Mouse (Mus musculus) midbrain, embryonic 15.5 days (tissue): ENCODE results near the gene Casq2. TPM values are rescaled to one million over a fixed set of nuclear protein-coding genes. Genes with fewer than 3 reads are reported as not detected.
A peak's percentile ranks its signal among the peaks of the same experiment; 100 is the strongest.
"Not testable (repeated sequence)": the region's sequence is repeated elsewhere in the genome, so short reads cannot be mapped to it uniquely, and the experiment has no call there.

Experiments
- ATAC-seq: fragments of 200-750 bp; cut with Nextera tagmentation; replicated peaks from 2 replicates; pipeline ENCODE4 v1.8.0; 2017; ENCODE audit warnings: moderate TSS enrichment
- H3K27ac ChIP-seq: fragments of 300-500 bp; sonication (generic); 2 replicates; pipeline ENCODE4 v1.5.1; 2015; ENCODE audit warnings: mild to moderate bottlenecking, inconsistent platforms
- H3K27me3 ChIP-seq: fragments of 300-500 bp; sonication (generic); replicated peaks from 2 replicates; pipeline ENCODE4 v1.6.1; 2015; ENCODE audit warnings: inconsistent platforms
- H3K36me3 ChIP-seq: fragments of 300-500 bp; sonication (generic); replicated peaks from 2 replicates; pipeline ENCODE4 v1.6.1; 2015; ENCODE audit warnings: inconsistent platforms
- H3K4me1 ChIP-seq: fragments of 300-500 bp; sonication (generic); 2 replicates; pipeline ENCODE4 v1.6.1; 2015; ENCODE audit warnings: inconsistent platforms
- H3K4me2 ChIP-seq: fragments of 300-500 bp; sonication (generic); 2 replicates; pipeline ENCODE4 v1.6.1; 2015; ENCODE audit warnings: inconsistent platforms, mild to moderate bottlenecking, moderate library complexity
- H3K4me3 ChIP-seq: fragments of 300-500 bp; sonication (generic); 2 replicates; pipeline ENCODE4 v1.5.1; 2015; ENCODE audit warnings: mild to moderate bottlenecking, inconsistent platforms
- H3K9ac ChIP-seq: fragments of 300-500 bp; sonication (generic); 2 replicates; pipeline ENCODE4 v1.6.1; 2015; ENCODE audit warnings: mild to moderate bottlenecking, inconsistent platforms
- H3K9me3 ChIP-seq: fragments of 300-500 bp; sonication (generic); 2 replicates; pipeline ENCODE4 v1.6.1; 2016; ENCODE audit warnings: inconsistent platforms
- WGBS: fragments of 180-500 bp; shearing (Covaris S2); methylation state at CpG from one replicate; pipeline ENCODE4 v1.1.7; 2015; ENCODE audit warnings: mixed read lengths; 5-methylcytosine and 5-hydroxymethylcytosine counted together
- polyA plus RNA-seq: library from polyadenylated mRNA; unstranded; fragments of >200 nt; fragmentation: Nextera tagmentation; extraction: Ambion mirVana; gene quantifications from 2 replicates; pipeline ENCODE4 v1.2.1, GENCODE M21; 2015

The Casq2 gene
- polyA plus RNA-seq, 1 experiment from 2014 or later, result 0.25 TPM

DNA sequence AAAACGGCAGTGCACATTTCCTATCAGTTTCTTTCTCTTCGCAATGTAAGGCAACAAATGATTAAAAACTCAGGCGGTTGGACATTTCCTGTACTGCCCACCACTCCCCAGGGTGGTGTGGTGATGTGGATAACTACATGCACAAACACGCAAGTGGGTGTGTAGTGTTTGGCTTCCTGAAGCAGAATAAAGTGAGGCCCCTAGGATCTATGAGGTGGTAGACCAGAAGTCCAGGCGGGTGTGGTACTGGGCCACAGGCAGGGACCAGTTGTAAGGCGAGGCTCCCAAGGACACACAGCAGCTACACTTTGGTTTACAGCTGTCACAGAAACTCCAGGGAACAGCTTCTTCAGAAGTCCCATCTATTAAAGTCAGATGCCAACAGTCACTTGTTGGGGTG lies 71.4 kb downstream of the Casq2 start:
- Histone ChIP-seq H3K4me3 (no peak overlapping the region), H3K27me3 (no peaks in the 10 kb centered on the region), H3K27ac (no peak overlapping the region), H3K4me1 (peaks cover 6% of the 10 kb centered on the region; the same call in 1 of the 2 replicates), H3K9me3 (no peaks in the 10 kb centered on the region), H3K9ac (no peak overlapping the region), H3K36me3 (no peaks in the 10 kb centered on the region), H3K4me2 (no peak overlapping the region)
- 92% methylated on average over 6 of the region's 6 CpGs for WGBS
- no peak for ATAC-seq

- no peaks in the 10 kb centered on the region for H3K27me3 ChIP-seq
- H3K4me1 ChIP-seq, result 0 out of 2 replicates have a peak, but pooled peaks cover 5% of the 10 kb centered on the region
- H3K27ac ChIP-seq, result no peak overlapping the region
- no peaks in the 10 kb centered on the region for H3K9me3 ChIP-seq
- no peak overlapping the region for H3K9ac ChIP-seq
- no peaks in the 10 kb centered on the region for H3K36me3 ChIP-seq
- 0 out of 2 replicates have a peak, but pooled peaks have one; percentile 27 for ATAC-seq
- no peak overlapping the region for H3K4me2 ChIP-seq
- no peak overlapping the region for H3K4me3 ChIP-seq
- 72% methylated on average over 14 of the region's 14 CpGs for WGBS
These were observed 72.7 kb downstream of the Casq2 start for GRCm38 (mm10) chr3:102158759-102159422.

DNA sequence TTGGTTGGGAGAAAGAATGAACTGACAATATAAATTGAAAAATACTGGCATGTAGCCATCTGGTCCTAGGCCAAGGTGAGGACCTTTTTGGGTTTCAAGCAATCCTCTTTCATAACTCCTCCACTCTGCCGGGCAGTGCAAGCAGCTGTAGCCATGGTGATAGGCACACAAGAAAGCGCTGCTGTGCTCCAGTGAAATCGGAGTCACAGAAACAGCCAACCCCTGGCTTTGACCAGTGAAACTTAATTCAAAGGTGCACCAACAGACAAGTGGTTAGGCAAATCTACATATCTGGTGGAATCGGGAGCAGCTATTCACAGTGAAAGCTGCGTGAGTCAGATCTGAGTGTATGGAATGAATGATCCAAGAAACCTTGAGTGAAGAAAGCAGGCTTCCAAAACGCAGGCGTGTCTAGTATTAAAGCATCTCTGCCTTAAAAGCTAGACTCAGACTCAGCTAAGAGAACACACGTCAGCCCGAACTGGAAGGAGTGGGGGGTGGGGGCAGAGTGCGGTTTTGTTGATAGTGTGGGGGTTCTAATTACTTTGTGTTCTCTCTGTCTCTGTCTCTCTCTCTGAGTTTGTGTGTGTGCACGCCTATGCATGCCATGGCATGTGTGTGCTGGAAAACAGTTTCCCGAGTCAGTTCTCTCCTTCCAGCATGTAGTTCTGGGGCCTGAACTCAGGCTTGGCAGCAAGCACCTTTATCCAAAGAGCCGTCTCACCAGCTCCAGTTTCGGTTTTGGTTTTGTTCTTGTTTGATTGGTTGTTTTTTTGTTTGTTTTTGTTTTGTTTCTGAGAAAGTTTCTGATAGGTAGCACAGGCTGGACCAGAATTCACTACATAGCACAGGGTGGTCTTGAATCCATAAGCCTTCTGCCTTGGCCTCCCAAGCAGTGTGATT lies 73.5 kb downstream of the Casq2 start:
- no peak overlapping the region for H3K4me2 ChIP-seq

GRCm38 (mm10) chr3:102163861-102164260 lies 77.6 kb downstream of the Casq2 start:
- H3K4me1 ChIP-seq, result peaks cover 24% of the 10 kb centered on the region
- 69% methylated on average over 1 of the region's 1 CpGs for WGBS
- H3K36me3 ChIP-seq, H3K9ac ChIP-seq, H3K4me2 ChIP-seq, H3K27me3 ChIP-seq, H3K4me3 ChIP-seq, H3K27ac ChIP-seq, ATAC-seq, H3K9me3 ChIP-seq: not testable (repeated sequence)

More for the DNA sequence above, 73.5 kb downstream of the Casq2 start:
- WGBS, result 62% methylated on average over 14 of the region's 14 CpGs
- ATAC-seq, result peak; percentile 81; the same call in 1 of the 2 replicates
- Histone ChIP-seq H3K4me1 (0 out of 2 replicates have a peak, but pooled peaks cover 5% of the 10 kb centered on the region), H3K9me3 (no peaks in the 10 kb centered on the region), H3K4me3 (no peak overlapping the region), H3K27ac (no peak overlapping the region), H3K27me3 (no peaks in the 10 kb centered on the region), H3K36me3 (no peaks in the 10 kb centered on the region), H3K9ac (no peak overlapping the region)

- Histone ChIP-seq H3K9ac (no peak overlapping the region), H3K4me3 (no peak overlapping the region), H3K27ac (no peak overlapping the region), H3K4me1 (peaks cover 28% of the 10 kb centered on the region), H3K4me2 (no peak overlapping the region), H3K27me3 (no peaks in the 10 kb centered on the region), H3K9me3 (no peaks in the 10 kb centered on the region), H3K36me3 (no peaks in the 10 kb centered on the region)
- ATAC-seq, result no peak
- 64% methylated on average over 4 of the region's 4 CpGs for WGBS
These were observed 78.7 kb downstream of the Casq2 start for GRCm38 (mm10) chr3:102164911-102165310.

DNA sequence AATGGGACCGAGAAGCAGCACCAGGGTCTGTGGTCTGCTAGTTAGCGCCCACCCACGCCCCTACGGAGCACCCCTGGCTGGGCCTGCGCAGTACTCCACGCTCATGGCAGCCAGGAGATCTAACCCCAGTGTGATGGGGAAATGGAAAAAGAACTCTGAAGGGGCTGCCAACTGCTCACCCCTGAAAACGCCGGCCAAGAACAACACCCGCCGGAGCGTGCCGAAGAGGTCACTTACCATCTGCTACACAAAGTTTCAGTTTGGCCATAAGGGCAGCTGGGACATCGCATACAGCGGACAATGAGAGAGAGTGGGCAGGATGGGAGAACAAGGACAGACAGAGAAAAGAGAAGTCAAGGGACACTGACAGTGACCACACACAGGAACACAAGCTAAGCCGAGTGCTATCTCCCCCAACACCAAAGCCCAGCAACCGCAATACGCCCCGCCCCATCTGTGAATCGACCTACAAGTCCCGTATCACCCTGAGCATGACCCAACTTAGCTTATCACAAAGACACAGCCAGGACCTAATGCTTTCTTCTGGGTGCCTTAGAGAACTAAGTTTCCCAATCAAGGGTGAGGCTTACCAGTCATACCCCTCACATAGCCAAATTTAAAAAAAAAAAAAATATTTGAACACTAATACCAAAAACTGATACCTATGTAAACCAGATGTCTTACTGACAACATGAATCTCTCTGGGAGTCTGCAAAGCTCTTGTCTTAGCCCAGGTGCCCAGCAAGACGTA lies 79.5 kb downstream of the Casq2 start:
- 86% methylated on average over 21 of the region's 21 CpGs for WGBS
- H3K4me3 ChIP-seq, result no peak overlapping the region
- H3K27me3 ChIP-seq, result no peaks in the 10 kb centered on the region
- no peak for ATAC-seq
- no peak overlapping the region for H3K4me2 ChIP-seq
- H3K9me3 ChIP-seq, result no peaks in the 10 kb centered on the region
- H3K9ac ChIP-seq, result no peak overlapping the region
- no peak overlapping the region for H3K27ac ChIP-seq
- H3K36me3 ChIP-seq, result no peaks in the 10 kb centered on the region
- peaks cover 28% of the 10 kb centered on the region for H3K4me1 ChIP-seq

DNA sequence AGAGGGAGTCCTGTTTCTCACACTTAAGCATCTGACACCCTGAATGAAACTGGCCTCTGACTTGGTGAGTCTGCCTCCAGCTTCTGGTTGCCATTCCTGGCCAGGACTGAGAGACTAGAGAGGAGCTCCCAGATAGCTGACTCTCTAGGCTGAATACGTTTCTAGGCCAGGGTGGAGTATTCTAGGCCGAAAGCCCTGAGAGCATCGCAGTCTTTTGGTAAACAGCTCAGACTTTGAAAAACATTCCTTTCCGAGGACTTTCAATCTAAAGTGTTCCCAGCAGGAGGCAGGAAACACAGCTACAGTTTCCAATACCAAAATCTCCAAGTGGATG lies 80.0 kb downstream of the Casq2 start:
- H3K4me3 ChIP-seq, result no peak overlapping the region
- H3K27me3 ChIP-seq, result no peaks in the 10 kb centered on the region
- H3K9ac ChIP-seq, result no peak overlapping the region
- no peak overlapping the region for H3K27ac ChIP-seq
- H3K36me3 ChIP-seq, result no peaks in the 10 kb centered on the region
- no peak for ATAC-seq
- 73% methylated on average over 4 of the region's 4 CpGs for WGBS
- H3K9me3 ChIP-seq, result no peaks in the 10 kb centered on the region
- no peak overlapping the region for H3K4me2 ChIP-seq
- peaks cover 28% of the 10 kb centered on the region for H3K4me1 ChIP-seq

DNA sequence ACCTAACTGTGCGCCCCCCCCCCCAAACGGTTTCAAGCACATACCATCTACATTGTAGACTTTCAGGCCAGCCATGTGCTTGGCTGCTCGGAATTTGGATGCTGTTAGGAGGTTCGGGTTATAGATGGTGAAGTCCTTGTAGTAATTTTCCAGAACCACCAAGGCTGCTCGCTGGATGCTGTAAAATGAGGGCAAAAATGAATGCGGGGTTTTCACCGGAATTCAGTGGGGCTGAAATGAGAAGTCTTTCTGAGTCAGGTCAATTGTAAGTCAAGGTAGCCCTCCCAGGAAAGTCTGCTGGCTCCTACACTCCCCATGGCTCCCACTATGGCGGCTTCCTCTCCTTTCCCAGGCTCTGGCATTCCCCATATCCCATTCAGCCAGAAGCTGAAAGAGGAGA lies 80.6 kb downstream of the Casq2 start:
- Histone ChIP-seq H3K9me3 (no peaks in the 10 kb centered on the region), H3K27me3 (no peaks in the 10 kb centered on the region), H3K9ac (no peak overlapping the region), H3K27ac (no peak overlapping the region), H3K4me1 (peaks cover 28% of the 10 kb centered on the region), H3K4me2 (no peak overlapping the region), H3K4me3 (no peak overlapping the region), H3K36me3 (no peaks in the 10 kb centered on the region)
- WGBS, result 80% methylated on average over 8 of the region's 8 CpGs
- ATAC-seq, result no peak

- Histone ChIP-seq H3K9me3 (no peaks in the 10 kb centered on the region), H3K9ac (no peak overlapping the region), H3K27ac (peak overlapping the region; percentile 26; the same call in 1 of the 2 replicates), H3K4me3 (no peak overlapping the region), H3K4me1 (peaks cover 28% of the 10 kb centered on the region), H3K27me3 (no peaks in the 10 kb centered on the region), H3K36me3 (no peaks in the 10 kb centered on the region), H3K4me2 (peak overlapping the region; percentile 11; the same call in 1 of the 2 replicates)
- WGBS, result 7% methylated on average over 10 of the region's 10 CpGs
- ATAC-seq, result peak; percentile 22; the same call in 1 of the 2 replicates
These were observed 81.5 kb downstream of the Casq2 start for GRCm38 (mm10) chr3:102167555-102168210.

DNA sequence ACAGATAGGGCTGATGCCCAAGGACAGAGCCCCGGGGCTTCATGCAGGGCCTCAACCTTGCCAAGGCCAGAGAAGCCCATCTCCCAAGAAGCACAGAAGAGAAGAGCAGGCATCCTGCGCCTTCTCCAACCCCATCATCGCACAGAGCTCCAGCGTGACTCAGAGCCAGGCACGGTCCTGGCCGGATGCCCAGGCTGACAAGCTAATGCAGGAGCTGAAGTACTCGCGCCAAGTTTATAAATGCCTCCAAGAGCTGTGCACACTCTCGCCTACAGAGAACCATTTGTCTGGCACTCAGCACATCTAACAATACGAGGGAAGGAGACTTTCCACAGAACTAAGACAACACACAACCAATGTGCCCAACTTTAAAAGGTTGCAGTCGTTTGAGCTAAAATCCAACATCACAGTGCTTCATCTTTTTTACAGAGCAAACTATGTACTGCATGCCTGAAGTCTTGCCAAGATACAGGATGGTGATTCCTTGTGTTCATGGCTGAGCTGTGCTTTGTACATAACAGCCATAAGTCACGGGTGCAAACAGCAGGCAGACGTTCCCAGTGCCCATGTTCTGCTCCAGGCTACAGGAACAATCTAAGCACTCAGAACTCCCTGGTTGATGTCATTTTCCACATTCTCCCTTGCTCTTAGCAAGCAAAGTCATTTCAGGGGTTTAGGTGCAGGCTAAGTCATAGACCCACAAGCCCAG lies 83.1 kb downstream of the Casq2 start:
- no peak overlapping the region for H3K9ac ChIP-seq
- H3K9me3 ChIP-seq, result no peaks in the 10 kb centered on the region
- H3K36me3 ChIP-seq, result no peaks in the 10 kb centered on the region
- H3K4me3 ChIP-seq, result no peak overlapping the region
- peak overlapping the region; percentile 32; the same call in 1 of the 2 replicates for H3K27ac ChIP-seq
- H3K27me3 ChIP-seq, result no peaks in the 10 kb centered on the region
- H3K4me1 ChIP-seq, result peaks cover 28% of the 10 kb centered on the region
- ATAC-seq, result peak; percentile 80
- 55% methylated on average over 13 of the region's 13 CpGs for WGBS
- H3K4me2 ChIP-seq, result no peak overlapping the region

DNA sequence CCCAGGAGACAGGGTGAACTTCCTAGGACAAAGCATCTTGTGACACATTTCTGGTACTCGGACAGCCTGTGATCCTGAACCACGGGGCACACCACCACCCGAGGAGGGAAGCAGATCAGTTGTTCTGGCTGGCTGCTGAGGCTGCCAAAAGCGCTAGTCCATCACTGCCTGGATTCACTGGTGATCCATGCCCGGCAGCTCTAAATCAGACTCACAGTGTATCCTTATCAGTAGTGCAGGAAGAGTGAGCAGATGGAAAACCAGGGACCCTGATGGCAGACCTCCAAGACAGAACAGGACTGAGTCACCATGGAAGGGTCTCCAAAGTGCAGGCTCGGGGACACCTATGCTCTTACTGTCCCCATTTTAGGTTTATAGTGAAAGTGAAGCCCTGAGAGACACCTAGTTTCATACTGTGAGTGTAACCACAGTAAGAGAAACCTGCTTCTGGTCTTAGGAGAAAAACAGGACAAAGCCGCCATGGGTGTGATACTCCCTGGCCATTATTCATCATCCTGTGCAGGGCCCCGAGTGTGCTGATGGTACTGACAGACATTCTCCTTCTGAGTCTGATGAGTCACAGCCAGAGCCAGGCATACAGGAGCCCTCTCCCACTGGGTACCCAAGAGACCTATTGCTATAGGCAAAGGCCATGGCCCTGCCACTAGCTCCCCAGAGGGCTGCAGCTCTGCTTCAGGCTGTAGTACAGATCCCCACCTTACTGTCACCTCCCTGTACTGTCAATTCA lies 88.1 kb downstream of the Casq2 start:
- Histone ChIP-seq H3K27me3 (no peaks in the 10 kb centered on the region), H3K4me1 (peaks cover 6% of the 10 kb centered on the region), H3K4me3 (no peak overlapping the region), H3K27ac (no peak overlapping the region), H3K4me2 (no peak overlapping the region), H3K9me3 (no peaks in the 10 kb centered on the region), H3K9ac (no peak overlapping the region), H3K36me3 (no peaks in the 10 kb centered on the region)
- WGBS, result 72% methylated on average over 8 of the region's 8 CpGs
- no peak for ATAC-seq
